Mouse (Mus musculus): Measurements from ENCODE around the gene Gm20715. TPM values are rescaled to one million over a fixed set of nuclear protein-coding genes. Genes with fewer than 3 reads are reported as not detected.
A peak's percentile ranks its signal among the peaks of the same experiment; 100 is the strongest.

Gm20715 gene
- polyA plus RNA-seq, 1 experiment, result not detected

- Histone ChIP-seq H3K4me3 (ENCODE audit: extremely low read depth, insufficient read depth, insufficient read length) (no peak overlapping the region), H3K36me3 (ENCODE audit: control insufficient read depth, insufficient read depth, low read length) (no peaks in the 10 kb centered on the region), H3K4me1 (ENCODE audit: control insufficient read depth, insufficient read depth, insufficient read length) (peaks cover 9% of the 10 kb centered on the region), H3K27ac (ENCODE audit: insufficient read depth, low read length) (no peak overlapping the region), H3K27me3 (ENCODE audit: control insufficient read depth, insufficient read depth, low read length) (no peaks in the 10 kb centered on the region)
- 17% methylated on average over 8 of the region's 8 CpGs for WGBS
- DNase-seq (ENCODE audit: low read depth in 1 of 2, low spot score in 2 of 2), result no peak
- TF ChIP-seq CTCF (IDR thresholded peaks at IDR 0.05; ENCODE audit: extremely low read depth, insufficient read depth, insufficient read length, insufficient replicate concordance) (no peak), POLR2A (IDR thresholded peaks at IDR 0.05; ENCODE audit: low read depth, low read length) (no peak)
Measured at GRCm38 (mm10) chr7:6384011-6384410, 26.1 kb upstream of the Gm20715 start.

GRCm38 (mm10) chr7:6386995-6387394 lies 23.1 kb upstream of the Gm20715 start:
- TF ChIP-seq POLR2A (IDR thresholded peaks at IDR 0.05; ENCODE audit: low read depth, low read length), result no peak
- no peak for TF ChIP-seq CTCF (IDR thresholded peaks at IDR 0.05; ENCODE audit: extremely low read depth, insufficient read depth, insufficient read length, insufficient replicate concordance)
- no peak overlapping the region for H3K4me3 ChIP-seq (ENCODE audit: extremely low read depth, insufficient read depth, insufficient read length)
- peaks cover 9% of the 10 kb centered on the region for H3K4me1 ChIP-seq (ENCODE audit: control insufficient read depth, insufficient read depth, insufficient read length)
- H3K27ac ChIP-seq (ENCODE audit: insufficient read depth, low read length), result no peak overlapping the region
- no peaks in the 10 kb centered on the region; the same call in 1 of the 2 replicates for H3K36me3 ChIP-seq (ENCODE audit: control insufficient read depth, insufficient read depth, low read length)
- DNase-seq (ENCODE audit: low read depth in 1 of 2, low spot score in 2 of 2), result no peak
- WGBS, result 92% methylated on average over 8 of the region's 8 CpGs
- no peaks in the 10 kb centered on the region for H3K27me3 ChIP-seq (ENCODE audit: control insufficient read depth, insufficient read depth, low read length)

DNA sequence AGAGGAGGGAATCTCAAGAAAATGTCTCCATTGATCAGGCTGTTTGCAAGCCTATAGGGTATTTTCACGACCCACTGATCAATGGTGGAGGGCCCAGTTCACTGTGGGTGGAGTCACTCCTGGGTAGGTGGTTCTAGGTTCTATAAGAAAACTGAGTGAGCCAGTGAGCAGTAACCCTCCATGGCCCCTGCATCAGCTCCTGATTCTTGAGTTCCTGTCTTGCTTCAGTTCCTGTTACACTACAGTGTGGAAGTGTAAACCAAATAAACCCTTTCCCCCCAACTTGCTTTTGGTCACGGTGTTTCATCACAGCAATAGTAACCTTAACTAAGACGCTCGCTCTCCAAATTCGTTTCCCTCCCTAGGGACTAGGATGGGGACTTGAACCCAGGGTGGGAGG lies 21.1 kb upstream of the Gm20715 start:
- WGBS, result 90% methylated on average over 5 of the region's 5 CpGs
- Histone ChIP-seq H3K27me3 (ENCODE audit: control insufficient read depth, insufficient read depth, low read length) (no peaks in the 10 kb centered on the region), H3K27ac (ENCODE audit: insufficient read depth, low read length) (no peak overlapping the region), H3K36me3 (ENCODE audit: control insufficient read depth, insufficient read depth, low read length) (no peaks in the 10 kb centered on the region; the same call in 1 of the 2 replicates), H3K4me1 (ENCODE audit: control insufficient read depth, insufficient read depth, insufficient read length) (peaks cover under 1% of the 10 kb centered on the region; the same call in 1 of the 2 replicates), H3K4me3 (ENCODE audit: extremely low read depth, insufficient read depth, insufficient read length) (no peak overlapping the region)
- DNase-seq (ENCODE audit: low read depth in 1 of 2, low spot score in 2 of 2), result no peak
- TF ChIP-seq POLR2A (IDR thresholded peaks at IDR 0.05; ENCODE audit: low read depth, low read length) (no peak), CTCF (IDR thresholded peaks at IDR 0.05; ENCODE audit: extremely low read depth, insufficient read depth, insufficient read length, insufficient replicate concordance) (no peak)

- Histone ChIP-seq H3K4me1 (ENCODE audit: control insufficient read depth, insufficient read depth, insufficient read length) (no peaks in the 10 kb centered on the region), H3K27me3 (ENCODE audit: control insufficient read depth, insufficient read depth, low read length) (no peaks in the 10 kb centered on the region), H3K36me3 (ENCODE audit: control insufficient read depth, insufficient read depth, low read length) (no peaks in the 10 kb centered on the region; the same call in 1 of the 2 replicates), H3K4me3 (ENCODE audit: extremely low read depth, insufficient read depth, insufficient read length) (no peak overlapping the region), H3K27ac (ENCODE audit: insufficient read depth, low read length) (no peak overlapping the region)
- TF ChIP-seq CTCF (IDR thresholded peaks at IDR 0.05; ENCODE audit: extremely low read depth, insufficient read depth, insufficient read length, insufficient replicate concordance), result no peak
- TF ChIP-seq POLR2A (IDR thresholded peaks at IDR 0.05; ENCODE audit: low read depth, low read length), result no peak
- no peak for DNase-seq (ENCODE audit: low read depth in 1 of 2, low spot score in 2 of 2)
- WGBS, result 79% methylated on average over 5 of the region's 5 CpGs
Measured at GRCm38 (mm10) chr7:6389449-6389848, 20.6 kb upstream of the Gm20715 start.

DNA sequence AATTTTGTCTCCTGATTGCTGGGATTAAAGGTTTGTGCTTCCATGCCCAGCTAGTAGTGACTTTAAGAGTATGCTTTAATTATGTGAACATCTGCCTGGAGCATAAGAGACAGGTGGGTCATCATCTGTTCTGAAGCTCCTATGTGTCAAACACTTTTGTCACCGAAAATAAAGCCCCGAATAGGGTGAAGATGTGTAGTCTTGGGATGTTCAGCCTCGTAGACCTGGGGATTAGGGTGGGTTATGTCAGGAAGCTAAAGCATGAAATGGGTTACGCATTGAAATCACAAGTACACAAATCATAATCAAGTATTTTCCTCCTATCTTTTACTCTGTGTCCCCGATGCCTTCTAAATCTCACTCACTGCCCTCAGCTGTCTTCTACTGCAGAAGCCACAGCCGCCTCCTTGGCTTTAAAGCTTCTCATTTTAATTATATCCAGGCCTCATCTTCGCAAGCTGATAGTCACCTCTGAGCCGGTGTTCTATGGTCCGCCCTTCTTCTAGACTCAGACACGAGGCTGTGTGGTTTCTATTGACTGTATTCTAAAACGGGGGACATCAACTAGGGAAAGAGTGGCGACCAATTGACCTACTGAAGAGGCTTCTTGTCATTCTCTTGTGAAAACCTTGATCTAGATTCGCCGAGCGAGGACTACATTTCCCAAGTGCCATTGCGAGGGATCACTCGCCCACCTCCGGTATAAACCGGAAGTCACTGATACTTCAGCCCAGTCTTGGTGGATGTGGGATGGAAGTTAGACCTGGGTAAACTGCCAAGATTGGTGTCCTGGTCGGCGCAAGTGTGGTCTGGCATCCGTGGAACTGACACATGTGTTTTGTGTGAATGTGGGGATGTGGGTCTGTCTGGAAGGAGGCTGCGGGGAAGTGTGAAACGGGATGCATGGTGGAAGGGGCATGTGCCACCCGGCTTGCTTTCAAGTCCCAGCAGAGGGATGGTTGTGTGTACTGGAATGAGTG lies 11.8 kb upstream of the Gm20715 start, which contains the start of gene Smim17:
Gene Smim17 (plus strand): TSS at position 720 of the 980 bp plus-strand sequence.
- peak; percentile 23 to 49 for DNase-seq (ENCODE audit: low read depth in 1 of 2, low spot score in 2 of 2)
- no peak for TF ChIP-seq POLR2A (IDR thresholded peaks at IDR 0.05; ENCODE audit: low read depth, low read length)
- TF ChIP-seq CTCF (IDR thresholded peaks at IDR 0.05; ENCODE audit: extremely low read depth, insufficient read depth, insufficient read length, insufficient replicate concordance), result no peak
- WGBS, result 30% methylated on average over 25 of the region's 25 CpGs

DNA sequence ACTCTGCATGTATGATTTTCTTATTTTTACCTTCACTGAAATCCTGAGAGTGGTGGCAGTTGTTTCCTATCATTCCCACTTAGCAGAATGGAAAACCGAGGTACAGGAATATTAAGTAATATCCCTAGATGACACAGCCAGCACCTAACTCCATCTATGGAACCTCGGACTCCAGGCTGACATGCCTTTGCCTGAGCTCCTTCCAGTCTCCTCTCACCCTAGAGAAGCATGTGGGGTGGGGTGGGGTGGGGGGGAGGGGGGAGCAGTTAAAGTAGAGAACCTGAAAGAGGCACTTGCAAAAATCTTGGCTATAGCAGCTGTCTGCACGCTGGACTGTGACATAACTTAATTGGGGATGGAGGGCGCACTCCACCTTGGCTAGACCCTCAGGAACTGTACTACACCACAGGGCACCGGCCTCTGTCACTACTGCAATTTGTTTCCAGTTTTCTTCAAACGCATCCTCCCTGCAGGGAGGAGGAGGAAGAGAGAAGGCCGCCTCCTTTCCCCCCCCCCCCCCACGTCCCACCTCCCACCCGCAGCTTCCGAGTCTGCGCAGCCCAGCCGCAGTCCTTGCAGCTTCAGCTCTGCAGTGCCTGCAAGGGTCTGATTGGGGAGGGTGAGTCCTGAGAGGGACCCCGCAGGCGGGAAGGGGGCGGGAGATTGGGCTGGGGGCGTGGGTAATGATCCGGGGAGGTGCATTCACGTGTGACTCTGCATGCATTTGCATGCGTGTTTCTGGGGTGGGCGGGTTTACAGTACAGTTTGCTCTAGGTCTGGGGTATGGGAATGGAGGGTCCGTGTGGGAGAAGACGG lies 4.8 kb downstream of the Gm20715 start:
- 14% methylated on average over 20 of the region's 22 CpGs for WGBS
- Histone ChIP-seq H3K27me3 (ENCODE audit: control insufficient read depth, insufficient read depth, low read length) (no peaks in the 10 kb centered on the region), H3K4me3 (ENCODE audit: extremely low read depth, insufficient read depth, insufficient read length) (no peak overlapping the region), H3K27ac (ENCODE audit: insufficient read depth, low read length) (no peak overlapping the region), H3K4me1 (ENCODE audit: control insufficient read depth, insufficient read depth, insufficient read length) (no peaks in the 10 kb centered on the region), H3K36me3 (ENCODE audit: control insufficient read depth, insufficient read depth, low read length) (no peaks in the 10 kb centered on the region)
- no peak for TF ChIP-seq POLR2A (IDR thresholded peaks at IDR 0.05; ENCODE audit: low read depth, low read length)
- no peak for TF ChIP-seq CTCF (IDR thresholded peaks at IDR 0.05; ENCODE audit: extremely low read depth, insufficient read depth, insufficient read length, insufficient replicate concordance)
- no peak for DNase-seq (ENCODE audit: low read depth in 1 of 2, low spot score in 2 of 2)

More for the DNA sequence above, 11.8 kb upstream of the Gm20715 start, which contains the start of gene Smim17:
- Histone ChIP-seq H3K4me3 (ENCODE audit: extremely low read depth, insufficient read depth, insufficient read length) (peak within 1 kb of the TSS; percentile 61), H3K36me3 (ENCODE audit: control insufficient read depth, insufficient read depth, low read length) (no peaks in the 10 kb centered on the region), H3K27ac (ENCODE audit: insufficient read depth, low read length) (no peak within 1 kb of the TSS), H3K4me1 (ENCODE audit: control insufficient read depth, insufficient read depth, insufficient read length) (no peaks in the 10 kb centered on the region), H3K27me3 (ENCODE audit: control insufficient read depth, insufficient read depth, low read length) (no peaks in the 10 kb centered on the region)

Measured in spleen, adult 2 months (tissue).